Mouse (Mus musculus) MEL (cell line): ENCODE measurements at regions not wholly inside any gene's neighbourhood (a gene's known extent, or its start where the extent isn't known, plus 50 kb on each side); places are given as distances from the start of the nearest gene placed in this dataset.
"Not testable (repeated sequence)": the region's sequence is repeated elsewhere in the genome, so short reads cannot be mapped to it uniquely, and the experiment has no call there.

Experiments
- DNase-seq: peaks from one replicate; pipeline ENCODE4 v3.0.0; 2011; ENCODE audit warnings: low read depth, low spot score
- H3K27ac ChIP-seq: 2 replicates; pipeline ENCODE4 v1.5.1; 2012; ENCODE audit warnings: low read depth, mild to moderate bottlenecking, control low read depth, low read length, moderate library complexity; ENCODE audit not compliant: control insufficient read depth
- H3K27me3 ChIP-seq, 2 experiments: fragments of 150-350 bp in 1 of 2; sonication (generic) in 1 of 2; 2 replicates each; pipeline ENCODE4 v1.6.1; 2012; ENCODE audit warnings: low read length in 2 of 2, mild to moderate bottlenecking in 2 of 2, improper control_type of control experiment in 1 of 2, moderate library complexity in 1 of 2; ENCODE audit not compliant: insufficient read depth in 2 of 2, control insufficient read depth in 1 of 2
- H3K36me3 ChIP-seq, 2 experiments: 2 replicates each; pipeline ENCODE4 v1.6.1; 2012 to 2014; ENCODE audit warnings: low read length in 2 of 2, improper control_type of control experiment in 1 of 2, inconsistent platforms in 1 of 2, mild to moderate bottlenecking in 1 of 2; ENCODE audit not compliant: insufficient read depth in 2 of 2, control insufficient read depth in 1 of 2
- H3K4me1 ChIP-seq, 2 experiments: fragments of 150-350 bp in 1 of 2; sonication (generic) in 1 of 2; 2 replicates each; pipeline ENCODE4 v1.6.1; 2012; ENCODE audit warnings: low read length in 2 of 2, improper control_type of control experiment in 1 of 2, mild to moderate bottlenecking in 1 of 2; ENCODE audit not compliant: insufficient read depth in 2 of 2, control insufficient read depth in 1 of 2
- H3K4me3 ChIP-seq, 2 experiments: fragments of 150-350 bp in 1 of 2; sonication (generic) in 1 of 2; 2 replicates each; pipeline ENCODE4 v1.5.1; 2012; ENCODE audit warnings: low read depth in 2 of 2, low read length in 2 of 2, mild to moderate bottlenecking in 2 of 2, moderate library complexity in 2 of 2, control low read depth in 1 of 2, improper control_type of control experiment in 1 of 2; ENCODE audit not compliant: control insufficient read depth in 1 of 2, insufficient read depth in 1 of 2
- H3K79me2 ChIP-seq: 2 replicates; pipeline ENCODE4 v1.6.1; 2012; ENCODE audit warnings: mild to moderate bottlenecking, low read length, moderate library complexity; ENCODE audit not compliant: control insufficient read depth, poor library complexity, insufficient read depth
- H3K9ac ChIP-seq: 2 replicates; pipeline ENCODE4 v1.6.1; 2012; ENCODE audit warnings: low read depth, mild to moderate bottlenecking, control low read depth, low read length, moderate library complexity; ENCODE audit not compliant: control insufficient read depth, poor library complexity, severe bottlenecking
- H3K9me3 ChIP-seq: fragments of 150-350 bp; sonication (generic); replicated peaks from 2 replicates; pipeline ENCODE4 v1.6.1; 2012; ENCODE audit warnings: mild to moderate bottlenecking, low read length, improper control_type of control experiment, moderate library complexity; ENCODE audit not compliant: insufficient read depth
- CHD2 ChIP-seq: IDR thresholded peaks from 2 replicates; pipeline ENCODE4 v1.6.1; 2011; ENCODE audit warnings: low read length, improper control_type of control experiment
- CTCF ChIP-seq, 3 experiments: IDR thresholded peaks in 2 of 3; conservative IDR thresholded peaks in 1 of 3; 2 replicates each; pipeline ENCODE4 v1.5.1; 2011 to 2012; ENCODE audit warnings: low read length in 3 of 3, low read depth in 2 of 3, mild to moderate bottlenecking in 2 of 3, improper control_type of control experiment in 1 of 3, inconsistent platforms in 1 of 3, mixed read lengths in 1 of 3, moderate library complexity in 1 of 3; ENCODE audit not compliant: control insufficient read depth in 1 of 3, insufficient read depth in 1 of 3, poor library complexity in 1 of 3, severe bottlenecking in 1 of 3
- E2F4 ChIP-seq: IDR thresholded peaks from 2 replicates; pipeline ENCODE4 v1.6.1; 2011; ENCODE audit warnings: low read depth, low read length, improper control_type of control experiment, borderline replicate concordance
- EP300 ChIP-seq, 2 experiments: IDR thresholded peaks; 2 replicates each; pipeline ENCODE4 v1.6.1; 2011; ENCODE audit warnings: improper control_type of control experiment in 2 of 2, low read length in 2 of 2, low read depth in 1 of 2, mild to moderate bottlenecking in 1 of 2
- GABPA ChIP-seq: IDR thresholded peaks from 2 replicates; pipeline ENCODE4 v1.6.1; 2012; ENCODE audit warnings: low read depth, mild to moderate bottlenecking, inconsistent platforms, low read length, improper control_type of control experiment, moderate library complexity
- GATA1 ChIP-seq: IDR thresholded peaks from 2 replicates; pipeline ENCODE4 v1.6.1; 2011; ENCODE audit warnings: low read depth, low read length, improper control_type of control experiment
- JUND ChIP-seq: IDR thresholded peaks from 2 replicates; pipeline ENCODE4 v1.6.1; 2011; ENCODE audit warnings: low read depth, mild to moderate bottlenecking, improper control_type of control experiment, low read length
- KAT2A ChIP-seq: conservative IDR thresholded peaks from 2 replicates; pipeline ENCODE4 v1.6.1; 2012; ENCODE audit warnings: low read depth, low read length, improper control_type of control experiment, inconsistent platforms
- MAFK ChIP-seq: IDR thresholded peaks from 2 replicates; pipeline ENCODE4 v1.6.1; 2011; ENCODE audit warnings: low read depth, mild to moderate bottlenecking, low read length, improper control_type of control experiment, borderline replicate concordance
- MEF2A ChIP-seq: IDR thresholded peaks from 2 replicates; pipeline ENCODE4 v1.6.1; 2014; ENCODE audit warnings: low read depth, mild to moderate bottlenecking, inconsistent platforms, low read length, improper control_type of control experiment; ENCODE audit not compliant: poor library complexity, insufficient replicate concordance, severe bottlenecking; ENCODE audit errors: extremely low read depth
- MYB ChIP-seq: IDR thresholded peaks from 2 replicates; pipeline ENCODE4 v1.6.1; 2011; ENCODE audit warnings: mild to moderate bottlenecking, low read depth, low read length, improper control_type of control experiment
- MYC ChIP-seq: IDR thresholded peaks from 2 replicates; pipeline ENCODE4 v1.6.1; 2011; ENCODE audit warnings: low read depth, mild to moderate bottlenecking, low read length, improper control_type of control experiment, moderate library complexity
- NELFE ChIP-seq: IDR thresholded peaks from 2 replicates; pipeline ENCODE4 v1.6.1; 2011; ENCODE audit warnings: low read depth, low read length, improper control_type of control experiment
- NRF1 ChIP-seq: IDR thresholded peaks from 2 replicates; pipeline ENCODE4 v1.6.1; 2014; ENCODE audit warnings: low read depth, mild to moderate bottlenecking, inconsistent platforms, low read length, improper control_type of control experiment, moderate library complexity; ENCODE audit not compliant: poor library complexity, insufficient read depth, severe bottlenecking
- POLR2A ChIP-seq, 2 experiments: IDR thresholded peaks; 2 replicates each; pipeline ENCODE4 v1.6.1; 2011 to 2012; ENCODE audit warnings: low read length in 2 of 2, mild to moderate bottlenecking in 2 of 2, control low read depth in 1 of 2, improper control_type of control experiment in 1 of 2, low read depth in 1 of 2, moderate library complexity in 1 of 2; ENCODE audit not compliant: control insufficient read depth in 1 of 2, insufficient read depth in 1 of 2, poor library complexity in 1 of 2
- POLR2AphosphoS2 ChIP-seq: IDR thresholded peaks from 2 replicates; pipeline ENCODE4 v1.6.1; 2011; ENCODE audit warnings: low read length, improper control_type of control experiment
- POLR2AphosphoS5 ChIP-seq: IDR thresholded peaks from 2 replicates; pipeline ENCODE4 v1.6.1; 2012; ENCODE audit warnings: low read depth, borderline replicate concordance, mild to moderate bottlenecking, inconsistent platforms, low read length, moderate library complexity, mixed read lengths
- RAD21 ChIP-seq: IDR thresholded peaks from 2 replicates; pipeline ENCODE4 v1.6.1; 2011; ENCODE audit warnings: mild to moderate bottlenecking, low read depth, low read length, improper control_type of control experiment
- RCOR1 ChIP-seq: IDR thresholded peaks from 2 replicates; pipeline ENCODE4 v1.6.1; 2012; ENCODE audit warnings: low read depth, mild to moderate bottlenecking, inconsistent platforms, low read length, improper control_type of control experiment
- TCF12 ChIP-seq: IDR thresholded peaks from 2 replicates; pipeline ENCODE4 v1.6.1; 2014; ENCODE audit warnings: low read depth, mild to moderate bottlenecking, inconsistent platforms, low read length, improper control_type of control experiment, moderate library complexity
- USF1 ChIP-seq: IDR thresholded peaks from 2 replicates; pipeline ENCODE4 v1.6.1; 2014; ENCODE audit warnings: low read depth, mild to moderate bottlenecking, inconsistent platforms, low read length, improper control_type of control experiment, moderate library complexity
- USF2 ChIP-seq, 2 experiments: IDR thresholded peaks; 2 replicates each; pipeline ENCODE4 v1.6.1; 2011 to 2012; ENCODE audit warnings: improper control_type of control experiment in 2 of 2, low read length in 2 of 2, borderline replicate concordance in 1 of 2, inconsistent platforms in 1 of 2, low read depth in 1 of 2, mild to moderate bottlenecking in 1 of 2; ENCODE audit not compliant: insufficient read depth in 1 of 2
- ZC3H11A ChIP-seq: IDR thresholded peaks from 2 replicates; pipeline ENCODE4 v1.6.1; 2012; ENCODE audit warnings: low read depth, mild to moderate bottlenecking, inconsistent platforms, low read length, improper control_type of control experiment
- ZKSCAN1 ChIP-seq: IDR thresholded peaks from 2 replicates; pipeline ENCODE4 v1.6.1; 2012; ENCODE audit warnings: low read depth, mild to moderate bottlenecking, inconsistent platforms, low read length, improper control_type of control experiment, moderate library complexity
- ZNF384 ChIP-seq: IDR thresholded peaks from 2 replicates; pipeline ENCODE4 v1.6.1; 2012; ENCODE audit warnings: low read depth, mild to moderate bottlenecking, inconsistent platforms, low read length, improper control_type of control experiment

DNA sequence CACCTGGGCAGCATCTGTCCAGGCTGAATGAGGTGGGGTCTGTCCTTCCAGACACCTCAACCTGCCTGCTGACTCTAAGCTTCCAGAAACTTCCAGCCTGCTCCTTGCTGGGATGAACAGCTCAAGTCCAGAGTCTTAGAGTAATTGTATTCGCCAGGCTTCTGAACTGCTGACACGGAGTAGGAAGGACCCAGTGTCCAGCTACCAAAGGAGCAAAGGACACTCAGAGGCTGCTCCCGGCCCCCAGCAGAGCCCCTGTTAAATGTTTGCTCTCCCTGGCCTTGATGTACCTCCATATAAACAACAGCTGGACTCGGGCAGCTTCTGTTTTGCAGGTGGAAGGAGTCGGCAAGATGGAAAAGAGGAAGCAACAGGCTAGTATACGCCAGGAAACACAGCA is 137.5 kb downstream of the Katnal1 start:
- Histone ChIP-seq H3K79me2 (no peaks in the 10 kb centered on the region), H3K36me3 (no peaks in the 10 kb centered on the region), H3K4me3 (no peak overlapping the region), H3K4me1 (no peaks in the 10 kb centered on the region; a peak in 1 of 4 replicates), H3K9me3 (no peaks in the 10 kb centered on the region), H3K27me3 (peaks cover 0 to 2% of the 10 kb centered on the region in 2 experiments; a peak in 1 of 4 replicates), H3K27ac (no peak overlapping the region), H3K9ac (no peak overlapping the region)
- TF ChIP-seq MAFK (no peak), TCF12 (no peak), JUND (no peak), CHD2 (no peak), ZKSCAN1 (no peak)
- no peak for DNase-seq

DNA sequence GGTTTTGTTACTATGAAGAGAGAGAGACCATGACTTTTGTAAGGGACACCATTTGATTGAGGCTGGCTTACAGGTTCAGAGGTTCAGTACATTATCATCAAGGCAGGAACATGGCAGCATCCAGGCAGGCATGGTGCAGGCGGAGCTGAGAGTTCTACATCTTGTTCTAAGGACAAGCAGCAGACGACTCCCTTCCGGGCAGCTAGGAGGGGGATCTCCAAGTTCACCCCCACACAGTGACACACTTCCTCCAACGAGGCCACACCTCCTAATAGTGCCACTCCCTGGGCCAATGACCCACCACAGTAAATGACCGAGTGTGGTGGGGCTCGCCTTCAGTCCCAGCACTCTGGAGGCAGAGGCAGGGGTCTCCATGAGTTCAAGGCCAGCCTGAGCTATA is 138.8 kb downstream of the Katnal1 start:
- H3K9me3 ChIP-seq, H3K79me2 ChIP-seq, H3K36me3 ChIP-seq, H3K4me1 ChIP-seq, H3K27me3 ChIP-seq, H3K27ac ChIP-seq, H3K9ac ChIP-seq: not testable (repeated sequence)
- TF ChIP-seq POLR2A (IDR thresholded peaks at IDR 0.05; ENCODE audit: control insufficient read depth in 1 of 2, insufficient read depth in 1 of 2, low read depth in 1 of 2, low read length in 2 of 2, poor library complexity in 1 of 2) = peak in 1 of 2 experiments; percentile 23; a peak in 1 of 4 replicates
- H3K4me3 ChIP-seq = peak overlapping the region; percentile 14 to 26; a peak in 2 of 4 replicates
- DNase-seq = peak; percentile 42

DNA sequence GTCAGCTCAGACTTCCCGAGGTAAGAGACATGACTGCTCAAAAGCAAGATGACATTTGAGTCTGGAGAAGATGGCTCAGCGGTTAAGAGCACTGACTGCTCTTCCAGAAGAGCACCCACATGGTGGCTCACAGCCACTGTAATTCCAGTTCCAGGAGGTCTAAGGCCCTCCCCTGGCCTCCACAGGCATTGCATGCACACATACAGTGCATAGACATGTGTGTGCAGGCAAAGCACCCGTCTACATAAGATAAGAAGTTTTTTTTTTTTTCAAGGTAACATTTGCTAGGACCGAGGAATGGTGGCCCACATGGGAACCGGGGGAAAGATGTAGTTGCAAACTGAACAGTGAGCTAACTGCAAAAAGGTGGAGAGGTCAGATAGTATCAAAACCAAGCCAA is 139.3 kb downstream of the Katnal1 start:
- no peaks in the 10 kb centered on the region; a peak in 1 of 4 replicates for H3K4me1 ChIP-seq
- TF ChIP-seq ZNF384 = peak; percentile 71
- TF ChIP-seq MEF2A = no peak
- no peak for TF ChIP-seq NRF1
- no peak for TF ChIP-seq NELFE
- 0 out of 2 replicates have a peak, but pooled peaks have one; percentile 23 for TF ChIP-seq GATA1
- TF ChIP-seq GABPA = no peak
- TF ChIP-seq JUND = no peak
- no peak for TF ChIP-seq POLR2AphosphoS5
- TF ChIP-seq RAD21 = no peak
- TF ChIP-seq CTCF (IDR thresholded peaks at IDR 0.05 in 2 of 3, conservative IDR thresholded peaks at IDR 0.05 in 1 of 3; ENCODE audit: control insufficient read depth in 1 of 3, insufficient read depth in 1 of 3, low read depth in 2 of 3, low read length in 3 of 3, poor library complexity in 1 of 3, severe bottlenecking in 1 of 3) = peak; percentile 8 to 43 (median 14); a peak in 3 of 6 replicates
- no peak for TF ChIP-seq MYB
- no peak for TF ChIP-seq E2F4
- TF ChIP-seq USF2 (IDR thresholded peaks at IDR 0.05; ENCODE audit: borderline replicate concordance in 1 of 2, insufficient read depth in 1 of 2, low read depth in 1 of 2, low read length in 2 of 2) = no peak
- no peak for TF ChIP-seq RCOR1
- TF ChIP-seq USF1 = no peak
- TF ChIP-seq POLR2AphosphoS2 = no peak
- TF ChIP-seq POLR2A (IDR thresholded peaks at IDR 0.05; ENCODE audit: control insufficient read depth in 1 of 2, insufficient read depth in 1 of 2, low read depth in 1 of 2, low read length in 2 of 2, poor library complexity in 1 of 2) = no peak
- TF ChIP-seq KAT2A = no peak
- TF ChIP-seq MYC = no peak
- no peak for TF ChIP-seq ZC3H11A
- TF ChIP-seq EP300 (IDR thresholded peaks at IDR 0.05; ENCODE audit: low read depth in 1 of 2, low read length in 2 of 2) = no peak

More for the DNA sequence above, 139.3 kb downstream of the Katnal1 start:
- Histone ChIP-seq H3K36me3 (no peaks in the 10 kb centered on the region), H3K27me3 (no peaks in the 10 kb centered on the region; a peak in 1 of 4 replicates), H3K79me2 (no peaks in the 10 kb centered on the region), H3K27ac (no peak overlapping the region), H3K9me3 (no peaks in the 10 kb centered on the region), H3K4me3 (peak overlapping the region in 1 of 2 experiments; percentile 26; a peak in 1 of 4 replicates), H3K9ac (no peak overlapping the region)
- DNase-seq = peak; percentile 42
